In genomic region chr5:121162285-121162684, GRCm38 (mm10) we compare ENCODE assay signal across 13 mouse cellular contexts.
"Had no signal": no experiment of that assay in that cellular context is flagged by ENCODE, and none has a peak within 500 bp of the region (broad histone marks: within the 10 kb centered on the region; RNA-seq: fewer than 3 reads in every experiment).

No protein-coding gene starts in this region.

- ATAC-seq: liver, embryonic 12.5 days; midbrain, embryonic 15.5 days had no signal

- DNase-seq: layer of hippocampus, adult 9-11 months; lung, embryonic 14.5 days; lung, postnatal 10 days; lung, postnatal 4 days; right cerebral cortex, postnatal 4 days; spleen, adult 18-20 months; thymus, adult 18-20 months; thymus, postnatal 14 days had no signal

- H3K27ac ChIP-seq: kidney, embryonic 15.5 days; limb, embryonic 15.5 days; liver, embryonic 12.5 days; midbrain, embryonic 10.5 days; midbrain, embryonic 15.5 days had no signal

- H3K9me3 ChIP-seq: kidney, embryonic 15.5 days; limb, embryonic 15.5 days; liver, embryonic 12.5 days; midbrain, embryonic 10.5 days; midbrain, embryonic 15.5 days had no signal

- H3K4me3 ChIP-seq: kidney, embryonic 15.5 days; limb, embryonic 15.5 days; liver, embryonic 12.5 days; midbrain, embryonic 10.5 days; midbrain, embryonic 15.5 days had no signal

- H3K9ac ChIP-seq: kidney, embryonic 15.5 days; limb, embryonic 15.5 days; liver, embryonic 12.5 days; lung, embryonic 14.5 days; midbrain, embryonic 15.5 days had no signal

- H3K4me1 ChIP-seq: kidney, embryonic 15.5 days; limb, embryonic 15.5 days; liver, embryonic 12.5 days; midbrain, embryonic 10.5 days had no signal

- H3K4me2 ChIP-seq: kidney, embryonic 15.5 days; limb, embryonic 15.5 days; liver, embryonic 12.5 days; lung, embryonic 14.5 days; midbrain, embryonic 15.5 days had no signal

- H3K27me3 ChIP-seq: kidney, embryonic 15.5 days; limb, embryonic 15.5 days; liver, embryonic 12.5 days; midbrain, embryonic 15.5 days had no signal
